Mouse (Mus musculus) forebrain, embryonic 12.5 days (tissue): ENCODE data around the gene Pld2. TPM values are rescaled to one million over a fixed set of nuclear protein-coding genes. Genes with fewer than 3 reads are reported as not detected.

Experiments used
- ATAC-seq: fragments of 200-750 bp; cut with Nextera tagmentation; 2 replicates; pipeline ENCODE4 v1.8.0; 2017; ENCODE audit warnings: moderate TSS enrichment; ENCODE audit not compliant: low FRiP score
- H3K27ac ChIP-seq: fragments of 300-500 bp; sonication (generic); 2 replicates; pipeline ENCODE4 v1.5.1; 2016; ENCODE audit warnings: mild to moderate bottlenecking
- H3K27me3 ChIP-seq: fragments of 300-500 bp; sonication (generic); 2 replicates; pipeline ENCODE4 v1.6.1; 2016; ENCODE audit warnings: mild to moderate bottlenecking
- H3K36me3 ChIP-seq: fragments of 300-500 bp; sonication (generic); replicated peaks from 2 replicates; pipeline ENCODE4 v1.6.1; 2016; ENCODE audit warnings: mild to moderate bottlenecking
- H3K4me1 ChIP-seq: fragments of 300-500 bp; sonication (generic); 2 replicates; pipeline ENCODE4 v1.6.1; 2016
- H3K4me2 ChIP-seq: fragments of 300-500 bp; sonication (generic); 2 replicates; pipeline ENCODE4 v1.6.1; 2016; ENCODE audit warnings: mild to moderate bottlenecking, moderate library complexity
- H3K4me3 ChIP-seq: fragments of 300-500 bp; sonication (generic); replicated peaks from 2 replicates; pipeline ENCODE4 v1.5.1; 2016; ENCODE audit warnings: mild to moderate bottlenecking
- H3K9ac ChIP-seq: fragments of 300-500 bp; sonication (generic); 2 replicates; pipeline ENCODE4 v1.6.1; 2016; ENCODE audit warnings: mild to moderate bottlenecking
- H3K9me3 ChIP-seq: fragments of 300-500 bp; sonication (generic); 2 replicates; pipeline ENCODE4 v1.6.1; 2016
- WGBS: fragments of 180-500 bp; shearing (Covaris S2); methylation state at CpG from one replicate; pipeline ENCODE4 v1.1.7; 2016; 5-methylcytosine and 5-hydroxymethylcytosine counted together
- polyA plus RNA-seq: library from polyadenylated mRNA; unstranded; fragments of >200 nt; fragmentation: Nextera tagmentation; extraction: Ambion mirVana; gene quantifications from 2 replicates; pipeline ENCODE4 v1.2.1, GENCODE M21; 2016

The Pld2 gene
- polyA plus RNA-seq, 1 experiment from 2014 or later = 4.0 TPM

GRCm38 (mm10) chr11:70582196-70582595 lies 42.3 kb downstream of the Pld2 start:
- 87% methylated on average over 3 of the region's 3 CpGs for WGBS
- H3K9me3 ChIP-seq = no peaks in the 10 kb centered on the region
- no peak overlapping the region for H3K4me3 ChIP-seq
- H3K4me1 ChIP-seq = peaks cover 53% of the 10 kb centered on the region
- no peaks in the 10 kb centered on the region for H3K36me3 ChIP-seq
- H3K4me2 ChIP-seq = no peak overlapping the region
- no peak overlapping the region for H3K27ac ChIP-seq
- ATAC-seq = no peak
- H3K9ac ChIP-seq = no peak overlapping the region
- no peaks in the 10 kb centered on the region for H3K27me3 ChIP-seq

DNA sequence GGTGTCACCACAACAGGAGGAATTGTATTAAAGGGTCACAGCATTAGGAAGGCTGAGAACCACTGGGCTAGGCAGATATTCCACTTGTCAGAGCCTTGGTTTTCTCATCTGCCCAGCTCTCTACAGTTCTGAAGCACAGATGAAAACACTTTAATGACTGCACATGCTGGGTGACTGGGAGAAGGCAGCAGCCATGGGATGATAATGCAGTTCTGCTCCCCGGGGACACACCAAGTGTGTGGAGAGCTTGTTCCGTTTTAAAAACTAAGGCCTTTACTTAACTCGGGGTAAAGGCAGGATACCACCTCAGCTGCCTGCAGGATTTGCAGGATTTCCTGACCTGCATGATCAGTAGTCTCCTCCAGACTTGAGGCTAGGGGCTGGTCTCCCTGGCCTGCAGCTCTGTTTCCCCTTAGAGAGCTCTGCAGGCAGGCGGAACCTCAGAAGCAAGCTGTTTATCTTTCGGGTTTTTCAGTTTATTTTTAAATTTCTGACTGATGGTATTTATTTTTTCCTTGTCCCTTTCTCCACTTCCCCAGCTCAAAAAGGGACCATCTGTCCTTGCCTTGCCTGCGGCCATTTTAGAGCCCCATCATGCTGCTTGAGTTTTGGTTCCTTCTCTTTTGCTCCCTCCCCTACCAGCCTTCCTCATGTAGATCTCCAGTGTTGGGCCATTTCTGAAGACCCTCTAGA lies 43.3 kb downstream of the Pld2 start:
- Histone ChIP-seq H3K27ac (no peak overlapping the region), H3K36me3 (no peaks in the 10 kb centered on the region), H3K4me2 (no peak overlapping the region), H3K4me1 (peaks cover 43% of the 10 kb centered on the region), H3K9me3 (no peaks in the 10 kb centered on the region), H3K4me3 (no peak overlapping the region), H3K9ac (no peak overlapping the region), H3K27me3 (no peaks in the 10 kb centered on the region)
- 78% methylated on average over 6 of the region's 6 CpGs for WGBS
- ATAC-seq = no peak

GRCm38 (mm10) chr11:70583775-70584174 lies 43.9 kb downstream of the Pld2 start:
- no peak overlapping the region for H3K27ac ChIP-seq
- no peaks in the 10 kb centered on the region for H3K9me3 ChIP-seq
- no peak overlapping the region for H3K4me2 ChIP-seq
- H3K27me3 ChIP-seq = no peaks in the 10 kb centered on the region
- 90% methylated on average over 7 of the region's 7 CpGs for WGBS
- no peak overlapping the region for H3K4me3 ChIP-seq
- H3K4me1 ChIP-seq = peaks cover 37% of the 10 kb centered on the region
- ATAC-seq = no peak
- no peak overlapping the region for H3K9ac ChIP-seq
- no peaks in the 10 kb centered on the region for H3K36me3 ChIP-seq

DNA sequence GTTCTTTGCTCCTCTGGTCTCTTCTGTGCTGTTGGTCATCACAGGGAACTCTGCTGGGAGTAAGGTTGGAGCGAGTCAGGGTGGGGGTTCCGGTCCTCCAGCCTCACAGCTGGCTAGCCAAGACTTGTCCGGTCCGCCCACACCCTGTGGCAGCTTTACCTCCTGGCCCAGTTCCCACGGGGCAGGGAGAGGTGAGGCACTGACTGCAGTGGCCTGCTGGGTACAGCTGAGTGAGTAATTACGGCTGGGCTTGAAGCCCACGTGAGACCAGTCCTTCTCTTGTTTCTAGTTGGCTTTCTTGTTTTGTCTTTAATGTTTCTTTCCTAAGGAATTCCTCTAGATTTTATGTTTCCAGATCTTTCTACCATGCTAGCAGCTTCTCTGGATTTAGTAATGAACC lies 45.6 kb downstream of the Pld2 start:
- H3K9ac ChIP-seq = peak overlapping the region; percentile 1; the same call in 1 of the 2 replicates
- no peak overlapping the region for H3K4me2 ChIP-seq
- H3K36me3 ChIP-seq = no peaks in the 10 kb centered on the region
- no peak for ATAC-seq
- no peaks in the 10 kb centered on the region for H3K27me3 ChIP-seq
- WGBS = 66% methylated on average over 7 of the region's 7 CpGs
- H3K4me1 ChIP-seq = peaks cover 28% of the 10 kb centered on the region
- H3K9me3 ChIP-seq = no peaks in the 10 kb centered on the region
- no peak overlapping the region for H3K4me3 ChIP-seq
- H3K27ac ChIP-seq = 0 out of 2 replicates have a peak overlapping the region, but pooled peaks have one; percentile 42

GRCm38 (mm10) chr11:70586261-70586660 lies 46.4 kb downstream of the Pld2 start:
- WGBS = 87% methylated on average over 3 of the region's 3 CpGs
- Histone ChIP-seq H3K36me3 (no peaks in the 10 kb centered on the region), H3K4me2 (no peak overlapping the region), H3K27ac (no peak overlapping the region), H3K4me3 (no peak overlapping the region), H3K9me3 (no peaks in the 10 kb centered on the region), H3K9ac (no peak overlapping the region), H3K4me1 (peaks cover 24% of the 10 kb centered on the region), H3K27me3 (no peaks in the 10 kb centered on the region)
- no peak for ATAC-seq

DNA sequence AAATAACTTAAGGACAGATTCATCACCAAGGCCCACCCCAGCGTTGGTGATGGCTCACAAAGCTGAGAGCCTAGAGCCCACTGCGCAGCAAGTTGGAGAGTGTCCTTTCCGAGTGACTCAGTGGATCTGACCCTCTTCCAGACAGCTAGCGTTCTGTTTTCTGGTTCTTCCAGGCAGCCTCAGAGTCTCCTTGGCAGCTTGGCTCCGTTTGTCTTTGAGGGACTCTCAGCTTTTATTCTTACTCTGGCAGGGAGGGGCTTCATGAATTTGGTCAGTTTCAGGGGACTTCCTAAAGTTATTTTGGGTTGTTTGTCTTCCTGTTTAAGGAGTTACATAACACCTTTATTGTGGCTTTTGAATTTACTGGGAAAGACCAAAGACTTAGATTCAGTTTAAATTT lies 47.1 kb downstream of the Pld2 start:
- no peak for ATAC-seq
- Histone ChIP-seq H3K4me1 (peaks cover 24% of the 10 kb centered on the region), H3K27ac (no peak overlapping the region), H3K4me3 (no peak overlapping the region), H3K4me2 (no peak overlapping the region), H3K36me3 (no peaks in the 10 kb centered on the region), H3K27me3 (no peaks in the 10 kb centered on the region), H3K9me3 (no peaks in the 10 kb centered on the region), H3K9ac (no peak overlapping the region)
- WGBS = 77% methylated on average over 5 of the region's 5 CpGs

DNA sequence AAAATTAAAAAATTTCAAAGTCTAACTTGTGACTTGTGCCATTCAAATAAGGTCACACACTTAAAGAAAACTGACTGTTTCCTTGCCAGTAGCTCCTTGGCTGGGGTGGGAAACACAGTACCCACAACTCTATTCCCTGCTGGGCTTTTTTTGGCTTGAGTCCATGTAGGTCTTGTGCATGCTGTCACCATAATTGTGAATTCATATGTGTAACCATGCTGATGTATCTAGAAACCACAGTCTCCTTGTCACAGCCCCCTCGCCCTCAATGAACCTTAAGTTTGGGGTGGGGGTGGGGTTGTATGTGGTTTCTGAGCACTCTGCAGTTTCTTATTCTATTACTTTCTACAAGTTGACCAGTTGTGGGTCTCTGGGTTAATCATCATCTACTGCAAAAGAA lies 51.9 kb downstream of the Pld2 start:
- H3K4me2 ChIP-seq = no peak overlapping the region

GRCm38 (mm10) chr11:70594253-70594989 lies 54.6 kb downstream of the Pld2 start:
- H3K27ac ChIP-seq = no peak overlapping the region
- H3K27me3 ChIP-seq = no peaks in the 10 kb centered on the region
- no peak for ATAC-seq
- H3K4me2 ChIP-seq = no peak overlapping the region
- no peak overlapping the region for H3K9ac ChIP-seq
- no peak overlapping the region for H3K4me3 ChIP-seq
- H3K4me1 ChIP-seq = peaks cover 12% of the 10 kb centered on the region
- no peaks in the 10 kb centered on the region for H3K9me3 ChIP-seq
- whole genome bisulfite sequencing = 87% methylated on average over 15 of the region's 15 CpGs
- H3K36me3 ChIP-seq = peaks cover 19% of the 10 kb centered on the region

More for the DNA sequence above, 51.9 kb downstream of the Pld2 start:
- ATAC-seq = no peak
- Histone ChIP-seq H3K9ac (no peak overlapping the region), H3K4me3 (no peak overlapping the region), H3K9me3 (no peaks in the 10 kb centered on the region), H3K27me3 (no peaks in the 10 kb centered on the region), H3K27ac (no peak overlapping the region), H3K36me3 (no peaks in the 10 kb centered on the region), H3K4me1 (peaks cover 12% of the 10 kb centered on the region)
- WGBS = 89% methylated on average over 1 of the region's 1 CpGs

DNA sequence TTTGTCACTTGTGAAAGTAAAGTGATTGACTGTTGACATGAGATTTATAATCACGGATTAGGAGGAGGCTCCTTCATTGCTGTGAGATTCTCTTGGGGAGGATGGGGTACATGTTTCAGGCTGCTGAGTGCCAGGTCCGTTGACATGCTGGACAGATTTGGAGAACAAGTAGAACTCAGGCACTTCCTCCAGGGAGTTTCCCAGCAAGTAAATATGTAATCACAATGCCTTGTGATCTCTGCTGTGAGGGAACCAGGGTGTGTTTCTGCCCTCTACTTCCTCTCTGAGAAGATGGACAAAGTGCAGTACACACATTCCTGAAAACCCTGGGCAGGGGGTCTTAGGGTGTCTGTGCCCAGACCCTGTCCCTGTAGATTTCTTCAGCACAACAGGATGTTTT lies 55.8 kb downstream of the Pld2 start:
- 84% methylated on average over 2 of the region's 2 CpGs for WGBS
- H3K4me2 ChIP-seq = no peak overlapping the region
- H3K9me3 ChIP-seq = no peaks in the 10 kb centered on the region
- H3K4me3 ChIP-seq = no peak overlapping the region
- H3K36me3 ChIP-seq = peaks cover 19% of the 10 kb centered on the region
- H3K9ac ChIP-seq = no peak overlapping the region
- ATAC-seq = no peak
- peak overlapping the region; percentile 27 for H3K27ac ChIP-seq
- peaks cover 12% of the 10 kb centered on the region for H3K4me1 ChIP-seq
- no peaks in the 10 kb centered on the region for H3K27me3 ChIP-seq

GRCm38 (mm10) chr11:70596094-70596493 lies 56.2 kb downstream of the Pld2 start:
- no peaks in the 10 kb centered on the region for H3K9me3 ChIP-seq
- H3K4me2 ChIP-seq = no peak overlapping the region
- H3K27ac ChIP-seq = peak overlapping the region; percentile 27
- H3K9ac ChIP-seq = no peak overlapping the region
- H3K4me1 ChIP-seq = peaks cover 12% of the 10 kb centered on the region
- no peaks in the 10 kb centered on the region for H3K27me3 ChIP-seq
- no peak overlapping the region for H3K4me3 ChIP-seq
- no peak for ATAC-seq
- peaks cover 19% of the 10 kb centered on the region for H3K36me3 ChIP-seq
- 37% methylated on average over 4 of the region's 4 CpGs for WGBS

DNA sequence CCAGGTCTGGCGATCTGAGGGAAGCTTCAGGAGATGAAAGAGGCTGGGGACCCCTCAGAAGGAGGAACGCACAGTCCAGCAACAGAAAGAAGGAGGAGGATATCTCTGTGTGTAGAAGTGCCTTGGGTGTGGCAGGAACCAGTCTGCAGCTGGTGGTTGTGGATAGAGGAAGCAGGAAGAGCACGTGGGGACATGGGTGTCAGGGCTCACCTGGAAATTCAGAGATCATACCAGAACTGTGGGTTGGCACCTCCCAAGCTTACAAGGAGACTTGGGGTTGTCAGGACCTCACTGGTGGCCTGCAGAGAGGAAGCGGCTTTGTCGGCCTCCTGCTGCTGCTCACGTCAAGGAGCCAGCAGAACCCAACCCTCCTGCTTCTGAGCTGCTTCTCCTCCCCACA lies 57.4 kb downstream of the Pld2 start:
- 82% methylated on average over 6 of the region's 6 CpGs for WGBS

DNA sequence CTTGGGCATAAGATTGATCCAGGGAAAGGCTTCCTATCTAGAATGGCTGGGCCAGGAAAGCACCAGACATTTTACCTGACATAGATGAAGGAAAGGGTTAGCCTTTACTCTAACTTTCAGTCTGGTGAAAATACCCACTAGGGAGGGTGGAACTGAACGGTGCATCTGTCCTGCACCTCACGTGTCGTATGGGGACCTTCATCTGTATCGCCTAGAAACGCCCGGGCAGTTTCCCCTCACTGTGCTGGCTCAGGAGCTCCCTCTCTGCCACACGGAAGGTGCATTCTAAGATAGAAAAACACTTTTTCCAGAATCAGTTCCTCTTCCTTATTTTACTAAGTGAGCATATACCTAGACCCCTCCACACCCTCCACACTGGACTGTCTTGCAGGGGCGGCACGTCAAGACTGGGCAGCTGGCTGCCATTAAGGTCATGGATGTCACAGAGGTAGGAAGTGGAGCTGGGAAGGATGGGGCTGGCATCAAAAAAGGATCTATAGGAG lies 58.6 kb downstream of the Pld2 start:
- Histone ChIP-seq H3K9ac (no peak overlapping the region), H3K9me3 (no peaks in the 10 kb centered on the region), H3K27me3 (no peaks in the 10 kb centered on the region), H3K4me2 (no peak overlapping the region), H3K4me3 (no peak overlapping the region), H3K4me1 (peaks cover 12% of the 10 kb centered on the region), H3K36me3 (peaks cover 36% of the 10 kb centered on the region), H3K27ac (no peak overlapping the region)
- no peak for ATAC-seq
- WGBS = 90% methylated on average over 9 of the region's 9 CpGs

More for the DNA sequence above, 57.4 kb downstream of the Pld2 start:
- no peaks in the 10 kb centered on the region for H3K27me3 ChIP-seq
- H3K9ac ChIP-seq = no peak overlapping the region
- ATAC-seq = no peak
- H3K9me3 ChIP-seq = no peaks in the 10 kb centered on the region
- peaks cover 12% of the 10 kb centered on the region for H3K4me1 ChIP-seq
- H3K4me2 ChIP-seq = no peak overlapping the region
- peaks cover 29% of the 10 kb centered on the region for H3K36me3 ChIP-seq
- H3K4me3 ChIP-seq = no peak overlapping the region
- no peak overlapping the region; the same call in 1 of the 2 replicates for H3K27ac ChIP-seq
